Mouse (Mus musculus) brain, embryonic 14.5 days (tissue): ENCODE data around the gene Tbc1d15.

Source experiments
- CTCF ChIP-seq: fragments of 200-500 bp; IDR thresholded peaks from 2 replicates; pipeline ENCODE4 v1.5.1; 2012; ENCODE audit warnings: inconsistent platforms, mild to moderate bottlenecking, moderate library complexity, borderline replicate concordance; ENCODE audit not compliant: insufficient read depth, insufficient read length; ENCODE audit errors: extremely low read depth
- POLR2A ChIP-seq: fragments of 200-500 bp; IDR thresholded peaks from 2 replicates; pipeline ENCODE4 v1.6.1; 2012; ENCODE audit warnings: mild to moderate bottlenecking, inconsistent platforms, borderline replicate concordance; ENCODE audit not compliant: poor library complexity, insufficient read depth, insufficient read length, severe bottlenecking; ENCODE audit errors: extremely low read depth

GRCm38 (mm10) chr10:115191214-115191613 is 60.1 kb downstream of the Tbc1d15 start:
- TF ChIP-seq CTCF: no peak
- no peak for TF ChIP-seq POLR2A
